Mouse (Mus musculus) right cerebral cortex, adult 2 months (tissue): ENCODE results near the gene Nbeal2.

ENCODE experiments used
- DNase-seq, 2 experiments: peaks; one replicate each; pipeline ENCODE4 v3.0.0; 2021 to 2022; ENCODE audit warnings: low spot score in 2 of 2

Gene Nbeal2

GRCm38 (mm10) chr9:110676492-110676911 is 22.5 kb upstream of the Nbeal2 start:
- no peak for DNase-seq

- DNase-seq, result no peak
Observed at GRCm38 (mm10) chr9:110673107-110673752, 19.3 kb upstream of the Nbeal2 start.

DNA sequence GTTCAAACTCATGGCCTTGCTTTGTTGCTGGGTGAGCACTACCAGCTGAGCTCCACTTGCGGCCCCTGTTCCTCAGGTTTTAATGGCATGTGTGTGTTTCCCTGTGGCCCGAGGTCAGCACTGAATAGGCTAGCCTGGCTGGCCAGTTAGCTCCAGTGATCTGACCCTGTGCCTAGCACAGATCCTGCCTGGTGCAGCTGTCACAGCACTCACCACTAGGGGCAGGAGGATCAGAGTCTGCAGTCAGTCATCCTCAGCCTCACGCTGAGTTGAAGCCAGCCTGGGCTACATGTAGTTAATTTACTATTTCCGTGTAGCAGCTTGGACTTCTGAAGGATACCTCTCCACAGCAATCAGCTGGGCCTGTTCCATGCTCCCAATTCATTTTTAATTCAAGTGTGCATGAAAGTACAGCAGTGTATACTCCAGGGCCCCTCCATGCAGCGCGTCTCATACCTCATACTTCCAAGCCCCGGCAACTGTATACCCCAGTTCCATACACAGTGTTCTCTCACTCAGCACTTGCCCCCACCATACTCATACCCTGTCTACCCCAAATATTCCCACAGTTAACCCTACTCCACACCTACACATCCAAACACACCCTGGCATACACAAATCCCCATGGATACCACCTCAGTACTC is 18.6 kb upstream of the Nbeal2 start:
- peak in 1 of 2 experiments; percentile 38 for DNase-seq

DNA sequence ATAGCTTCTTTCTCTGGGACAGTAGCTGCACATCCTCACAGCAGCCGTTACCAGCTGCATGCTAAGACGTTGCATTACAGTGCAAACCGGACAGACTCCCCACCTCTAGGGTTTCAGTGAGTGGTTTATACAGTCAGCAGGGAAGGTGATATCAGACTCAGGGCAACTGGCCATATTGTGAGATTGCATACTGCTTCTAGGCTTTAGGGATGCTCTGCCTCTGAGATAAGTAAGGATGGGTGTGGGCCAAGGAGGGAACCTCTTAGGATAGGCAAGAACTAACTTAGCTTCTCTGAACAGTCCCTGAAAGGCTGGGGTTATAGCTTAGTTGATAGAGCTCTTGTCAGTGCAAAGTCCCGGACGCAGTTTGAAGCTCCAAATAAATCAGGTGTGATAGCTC is 15.8 kb upstream of the Nbeal2 start:
- no peak for DNase-seq

GRCm38 (mm10) chr9:110668601-110669293 is 14.8 kb upstream of the Nbeal2 start:
- no peak for DNase-seq

- no peak for DNase-seq
Observed at GRCm38 (mm10) chr9:110667219-110667836, 13.4 kb upstream of the Nbeal2 start.

DNA sequence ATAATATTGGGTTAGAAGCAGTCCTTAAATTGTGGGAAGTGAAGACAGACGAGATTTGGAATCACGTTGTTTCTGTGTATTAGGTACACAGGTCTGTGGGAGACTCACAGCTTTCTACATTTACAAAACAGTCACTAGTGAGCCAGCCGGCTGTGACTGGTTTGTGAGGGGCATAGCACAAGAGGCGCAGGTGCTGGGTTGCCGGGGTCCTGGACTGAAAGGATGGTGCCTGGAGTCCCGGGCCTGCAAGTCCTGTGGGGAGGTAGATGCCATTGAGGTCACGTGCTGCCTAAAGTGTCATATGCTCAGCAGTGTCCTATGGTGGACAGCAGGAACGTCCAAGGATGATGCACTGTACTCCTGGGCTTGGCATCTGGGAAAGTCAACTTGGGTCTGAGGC is 12.4 kb upstream of the Nbeal2 start:
- no peak for DNase-seq

- DNase-seq, result no peak
Observed at GRCm38 (mm10) chr9:110665912-110666311, 12.0 kb upstream of the Nbeal2 start.

DNA sequence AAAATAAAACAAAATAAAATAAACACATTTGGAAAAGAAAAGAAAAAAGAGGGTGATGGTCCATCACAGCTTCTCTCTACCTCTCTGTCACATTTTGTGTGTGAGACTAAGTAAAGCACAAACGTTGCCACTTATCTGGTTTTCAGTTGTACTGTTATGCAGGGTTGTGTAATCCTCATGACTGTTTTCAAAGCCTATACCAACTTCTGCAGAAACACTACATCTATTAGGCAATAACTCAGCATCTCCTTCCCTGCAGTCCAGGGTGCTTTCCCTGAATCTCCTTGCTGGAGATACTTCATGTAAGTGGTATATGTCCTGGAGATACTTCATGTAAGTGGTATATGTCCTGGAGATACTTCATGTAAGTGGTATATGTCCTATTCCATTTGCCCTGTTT is 8.9 kb upstream of the Nbeal2 start:
- DNase-seq, result no peak

DNA sequence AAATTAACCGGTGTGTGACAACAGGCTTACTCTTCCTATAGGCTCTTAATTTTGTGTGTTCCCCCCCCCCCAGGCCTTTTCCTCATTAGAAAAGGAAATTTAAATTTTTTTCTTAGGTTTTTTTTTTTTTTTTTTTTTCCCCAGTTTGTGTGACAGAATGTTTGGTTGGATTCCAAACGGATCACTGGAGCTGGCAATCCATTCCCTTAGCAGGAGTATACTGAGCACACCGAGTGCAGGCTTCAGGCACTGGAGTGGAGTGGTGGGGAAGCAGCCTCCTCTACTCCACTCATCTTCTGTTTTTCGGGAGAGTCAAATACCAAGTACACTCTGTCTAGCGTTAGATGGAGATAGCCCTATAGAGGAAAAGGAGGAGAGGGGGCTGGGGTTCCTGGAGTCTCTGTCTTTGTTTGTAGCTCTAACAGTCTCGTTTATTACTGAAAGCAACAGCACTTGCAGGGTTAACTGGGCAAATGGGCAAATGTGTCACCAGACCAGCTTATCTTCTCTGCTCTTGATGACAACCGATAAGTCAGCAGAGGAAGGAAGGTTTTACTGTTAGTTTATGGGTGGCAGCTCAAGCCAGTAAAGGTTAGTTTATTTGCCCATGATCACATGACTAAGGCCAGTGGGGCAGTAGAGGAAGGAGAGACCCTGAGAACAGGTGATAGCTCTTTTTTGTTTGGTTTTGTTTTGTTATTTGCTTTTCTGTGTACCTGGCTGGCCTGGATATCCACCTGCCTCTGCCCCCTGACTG is 7.1 kb upstream of the Nbeal2 start:
- no peak for DNase-seq

DNA sequence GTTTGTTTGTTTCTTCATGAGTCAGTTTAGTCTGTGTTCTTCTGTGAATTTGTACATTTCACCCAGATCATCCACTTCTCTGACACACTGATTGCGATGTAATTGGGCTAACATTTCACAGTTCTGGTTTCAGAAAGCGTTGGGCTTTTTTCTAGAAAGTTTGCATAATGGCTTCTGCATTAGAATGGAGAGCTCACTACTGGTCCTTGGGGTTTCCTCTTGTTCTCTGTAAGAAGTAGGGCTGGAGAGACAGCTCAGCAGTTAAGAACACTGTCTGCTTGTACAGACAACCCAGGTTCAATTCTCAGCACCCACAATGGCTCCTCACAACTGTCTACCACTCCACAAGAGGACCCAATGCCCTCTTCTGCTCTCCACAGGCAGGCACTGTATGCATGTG is 6.2 kb upstream of the Nbeal2 start:
- DNase-seq, result no peak

DNA sequence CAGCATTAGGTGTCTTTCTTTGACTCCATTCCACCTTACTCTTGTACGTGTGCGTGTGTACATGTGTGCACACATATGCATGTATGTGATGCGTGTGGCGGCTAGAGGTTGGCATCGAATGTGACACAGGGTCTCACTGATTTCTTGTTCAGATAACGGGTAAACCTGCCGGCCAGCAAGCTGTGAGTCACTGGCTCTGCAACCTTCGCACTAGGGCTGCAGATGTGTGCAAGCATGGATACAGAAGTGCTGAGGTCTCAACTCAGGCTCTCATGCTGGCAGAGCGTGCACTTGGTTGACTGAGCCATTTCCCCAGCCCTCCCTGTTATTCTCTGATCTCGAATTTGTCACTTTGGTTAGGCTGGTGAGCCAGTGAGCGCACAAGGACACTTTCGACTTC is 5.6 kb upstream of the Nbeal2 start:
- no peak for DNase-seq

DNA sequence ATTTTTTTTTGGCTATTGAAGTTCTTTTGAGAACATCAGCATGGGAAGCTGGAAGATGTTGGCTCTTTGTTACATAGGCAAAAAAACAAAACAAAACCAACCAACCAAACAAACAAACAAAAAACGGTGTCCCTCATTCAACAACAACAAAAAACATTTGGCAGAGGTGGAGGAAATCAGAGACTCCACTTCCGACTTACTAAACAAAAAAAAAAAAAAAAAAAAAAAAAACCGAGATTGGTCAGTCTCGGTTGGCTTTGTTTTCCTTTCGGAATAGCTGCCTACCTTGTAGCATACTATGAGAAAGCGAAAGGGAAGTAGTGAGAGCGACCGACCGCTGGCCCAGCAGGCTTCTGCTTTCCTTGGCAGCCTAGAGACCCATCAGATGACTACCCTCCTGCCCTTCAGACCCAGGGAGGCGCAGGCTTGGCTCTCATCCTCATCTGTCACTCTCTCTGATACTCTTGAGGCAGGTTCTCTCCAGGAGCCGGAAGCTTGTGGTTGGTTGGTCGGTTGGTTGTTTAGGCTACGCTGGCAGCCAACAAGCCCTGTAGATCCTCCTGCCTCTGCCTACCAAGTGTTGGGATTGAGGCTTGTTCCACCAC is 3.6 kb upstream of the Nbeal2 start:
- DNase-seq, result no peak

DNA sequence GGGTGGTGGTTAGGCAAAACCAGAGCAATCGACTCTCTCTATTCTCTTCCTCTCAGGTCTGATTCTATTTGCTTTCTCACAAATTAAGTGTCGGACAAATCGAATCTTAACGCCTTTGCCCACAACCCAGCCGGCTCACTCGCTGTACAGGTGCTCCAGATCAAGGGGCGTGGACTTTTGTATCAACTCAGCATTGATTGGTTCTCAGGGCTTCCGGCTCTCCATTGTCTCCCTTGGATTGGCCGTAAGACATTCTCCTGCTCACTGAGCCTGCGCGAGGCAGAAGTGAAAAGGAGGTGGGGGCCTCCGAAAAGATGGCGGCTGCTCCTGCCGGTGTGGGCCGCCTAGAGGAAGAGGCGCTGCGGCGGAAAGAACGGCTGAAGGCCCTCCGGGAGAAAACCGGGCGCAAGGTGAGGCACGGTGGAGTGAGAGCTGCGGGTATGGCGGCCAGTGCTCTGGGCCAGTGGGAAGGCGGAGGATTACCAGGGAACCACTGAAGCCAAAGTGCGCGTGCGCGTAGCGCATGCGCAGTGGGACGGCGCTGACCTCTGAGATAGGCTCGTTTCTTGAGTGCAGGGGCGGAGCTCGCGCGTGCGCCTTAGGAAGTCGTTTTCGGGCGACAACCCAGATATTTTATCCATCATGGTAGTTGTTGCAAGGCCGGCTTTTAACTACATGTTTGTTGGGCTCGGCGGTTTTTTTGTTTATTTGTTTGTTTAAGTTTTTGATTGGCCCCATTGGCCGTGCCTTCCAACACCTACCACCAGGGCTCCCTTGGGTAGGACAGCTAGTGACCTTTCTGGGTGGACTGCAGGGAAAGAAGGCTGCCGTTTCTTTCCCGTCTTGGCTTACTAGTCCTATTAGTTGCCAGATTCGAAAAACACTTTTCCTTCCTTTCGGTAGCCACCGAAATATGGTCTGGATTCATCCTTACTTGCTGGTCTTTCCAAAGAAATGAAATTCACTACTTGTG is 2.6 kb upstream of the Nbeal2 start, which contains the start of gene Ccdc12:
TSS of gene Ccdc12 (plus strand) at position 255 of the 973 bp plus-strand sequence.
- peak; percentile 95 to 97 for DNase-seq

DNA sequence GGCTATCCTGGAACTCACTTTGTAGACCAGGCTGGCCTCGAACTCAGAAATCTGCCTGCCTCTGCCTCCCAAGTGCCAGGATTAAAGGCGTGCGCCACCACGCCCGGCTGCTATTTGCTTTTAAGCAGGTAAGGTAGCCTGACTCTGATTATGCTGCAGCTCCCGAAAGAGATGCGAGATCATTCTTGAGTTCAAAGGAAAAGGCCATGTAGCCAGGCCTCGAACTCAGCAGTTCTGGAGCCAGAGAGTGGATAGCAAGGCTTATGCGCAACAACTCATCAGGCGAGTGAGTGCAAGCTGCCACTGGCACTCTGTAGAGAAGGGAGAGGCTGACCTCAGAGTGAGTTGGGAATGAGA is 1.7 kb upstream of the Nbeal2 start:
- DNase-seq, result no peak

DNA sequence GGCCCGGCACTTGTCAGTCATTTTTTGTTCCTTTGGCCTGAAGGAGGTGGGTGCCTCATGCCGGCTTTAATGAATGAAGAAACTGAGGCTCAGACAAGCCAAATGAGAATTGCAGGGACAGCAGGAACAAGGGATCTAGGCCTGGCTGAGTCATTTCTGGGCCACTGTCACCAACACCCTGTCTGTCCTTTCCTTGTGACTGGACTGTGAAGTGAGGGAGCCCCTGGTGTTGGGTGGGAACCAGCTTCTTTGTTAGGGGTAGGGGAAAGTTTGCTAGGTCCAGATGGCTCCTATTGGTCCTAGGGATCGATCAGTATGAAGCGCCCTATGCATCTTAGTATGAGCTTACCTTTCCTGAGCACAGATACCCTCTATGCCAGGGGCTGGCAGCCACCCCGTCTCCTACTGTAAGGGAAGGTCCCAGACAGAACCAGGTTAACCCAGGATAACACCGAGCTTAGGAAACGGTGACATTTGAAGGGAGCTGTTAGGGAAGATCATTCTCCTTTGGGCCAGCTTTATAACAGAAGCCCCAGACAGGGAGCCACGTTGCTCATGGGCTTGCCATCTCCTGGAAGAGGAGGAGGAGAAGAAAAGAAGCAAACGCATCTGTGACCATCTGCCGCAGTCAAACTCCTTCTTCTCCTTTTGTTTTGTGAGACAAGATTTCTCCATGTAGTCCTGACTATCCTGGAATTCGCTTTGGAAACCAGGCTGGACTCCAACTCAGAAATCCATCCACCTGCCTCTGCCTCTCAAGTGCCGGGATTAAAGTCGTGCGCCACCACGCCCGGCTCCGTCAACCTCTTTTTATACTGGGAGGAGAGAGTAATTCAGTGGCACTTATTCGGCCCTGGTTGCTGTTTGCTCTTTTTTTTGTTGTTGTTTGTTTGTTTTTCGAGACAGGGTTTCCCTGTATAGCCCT is 1.0 kb upstream of the Nbeal2 start:
- DNase-seq, result no peak

GRCm38 (mm10) chr9:110652963-110653654 is 852 bp downstream of the Nbeal2 start:
- DNase-seq, result no peak

GRCm38 (mm10) chr9:110651931-110652722 is 1.8 kb downstream of the Nbeal2 start:
- no peak for DNase-seq
